Mouse (Mus musculus) left cerebral cortex, adult 2 months (tissue): ENCODE data around the gene Trappc3. TPM values are rescaled to one million over a fixed set of nuclear protein-coding genes. Genes with fewer than 3 reads are reported as not detected.

Experiments used
- DNase-seq, 2 experiments: peaks; one replicate each; pipeline ENCODE4 v3.0.0; 2021 to 2022; ENCODE audit warnings: low spot score in 2 of 2, mixed read lengths in 1 of 2; ENCODE audit errors: extremely low spot score in 1 of 2
- H3K27ac ChIP-seq: fragments of 200-600 bp; 2 replicates; pipeline ENCODE4 v1.8.1; 2022
- H3K4me3 ChIP-seq: fragments of 200-600 bp; 2 replicates; pipeline ENCODE4 v1.8.1; 2022
- CTCF ChIP-seq: fragments of 200-600 bp; IDR thresholded peaks from 2 replicates; pipeline ENCODE4 v1.8.1; 2022; ENCODE audit warnings: antibody characterized with exemption, mild to moderate bottlenecking, moderate library complexity
- intact Hi-C: fragments of 180-260 bp; cut with DNase I; formaldehyde crosslinking; loops from one replicate; pipeline ENCODE4 v1.15.1; 2025
- total RNA-seq, 2 experiments: library from RNA; stranded (reverse); gene quantifications; 2 replicates each; pipeline ENCODE4 v1.2.3; 2021

Trappc3 gene
- total RNA-seq, 2 experiments from 2014 or later = 77.0 to 87.5 TPM

DNA sequence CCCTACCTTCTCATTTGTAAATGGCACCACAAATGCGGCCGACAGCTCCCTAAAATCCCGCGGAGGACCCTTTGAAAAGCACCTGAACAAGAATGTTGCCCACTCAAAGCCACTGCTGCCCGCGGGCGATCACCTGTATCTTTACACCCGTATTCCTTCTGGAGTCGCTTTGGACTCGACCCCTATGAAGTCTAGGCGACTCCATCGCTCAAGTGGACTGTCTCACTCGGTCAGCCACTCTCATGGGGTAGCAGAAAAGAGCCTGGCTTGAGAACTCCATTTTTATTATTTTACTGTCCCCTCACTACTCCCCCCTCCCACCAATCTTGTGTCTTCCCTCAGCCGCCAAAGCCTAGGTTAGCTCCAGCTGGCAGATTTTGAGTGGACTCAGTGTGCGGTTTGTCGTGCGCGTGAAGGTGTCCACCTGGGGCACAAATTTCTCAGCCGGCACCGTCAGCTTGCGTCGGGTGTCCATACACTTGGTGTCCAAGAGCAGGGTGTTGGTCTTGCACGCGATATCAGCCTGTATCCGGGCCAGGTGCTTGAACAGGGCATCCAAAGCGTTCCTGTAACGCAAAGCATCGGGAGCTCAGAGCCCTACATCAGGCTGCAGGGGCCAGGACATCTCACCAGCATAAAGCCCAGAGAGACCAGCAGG lies 59.9 kb downstream of the Trappc3 start:
- peak overlapping the region; percentile 95 for H3K4me3 ChIP-seq
- no peak; the same call in 1 of the 2 replicates for TF ChIP-seq CTCF
- DNase-seq = no peak
- intact Hi-C loops = no loop called here
- no peak overlapping the region for H3K27ac ChIP-seq

DNA sequence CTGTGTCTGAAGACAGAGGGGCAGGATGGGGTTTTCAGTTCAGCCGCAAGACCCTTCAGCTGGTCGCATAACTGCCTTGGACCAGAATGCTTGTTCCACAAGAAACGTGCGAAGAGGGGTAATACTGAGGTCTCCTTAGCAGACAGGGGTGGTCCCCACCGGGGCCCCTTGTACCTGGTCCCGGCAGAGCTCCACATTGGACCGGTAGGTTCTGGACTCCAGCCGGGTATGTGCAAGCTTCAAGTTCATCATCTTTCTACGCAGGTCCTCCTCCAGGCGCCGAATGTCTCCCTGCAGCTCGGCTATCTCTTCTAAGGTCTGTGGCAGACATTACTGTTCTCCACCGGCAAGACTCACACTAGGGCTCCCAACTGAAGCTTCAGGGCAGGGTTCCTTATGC lies 60.5 kb downstream of the Trappc3 start:
- no peak overlapping the region for H3K27ac ChIP-seq
- TF ChIP-seq CTCF = no peak
- intact Hi-C loops = no loop called here
- no peak for DNase-seq
- H3K4me3 ChIP-seq = no peak overlapping the region

DNA sequence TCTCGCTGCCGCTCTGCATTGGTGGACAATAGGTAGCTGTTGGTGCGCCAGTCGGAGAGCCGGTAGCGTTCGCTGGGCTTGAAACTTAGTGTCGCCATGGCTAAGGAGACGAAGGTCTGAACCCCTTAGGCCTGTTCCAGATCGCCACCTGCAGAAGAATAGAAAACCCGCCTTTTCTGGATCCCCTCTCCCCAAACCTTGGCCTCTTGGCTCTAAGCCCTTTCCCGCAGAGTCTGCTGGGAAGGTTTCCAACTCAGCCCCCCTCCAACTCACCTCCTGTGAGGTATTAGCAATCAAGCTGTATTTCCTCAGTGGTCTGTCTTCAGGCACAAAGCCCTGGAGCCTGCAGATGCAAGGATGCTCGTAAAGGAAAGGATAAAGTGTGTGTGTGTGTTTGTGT lies 62.7 kb downstream of the Trappc3 start:
- intact Hi-C loops = no loop called here
- no peak for TF ChIP-seq CTCF
- no peak overlapping the region for H3K27ac ChIP-seq
- H3K4me3 ChIP-seq = no peak overlapping the region
- no peak for DNase-seq

- DNase-seq = no peak
- H3K4me3 ChIP-seq = no peak within 1 kb of the TSS
- H3K27ac ChIP-seq = no peak within 1 kb of the TSS
- intact Hi-C loops = no loop called here
- TF ChIP-seq CTCF = no peak
Observed at GRCm38 (mm10) chr4:126325281-126325861, 63.2 kb downstream of the Trappc3 start, which contains the start of gene Tekt2. Gene Tekt2, minus strand, starts transcription at chr4:126325688.

Other genes starting within 250 kb of the Trappc3 start
- 1 to 10 TPM; 5.1 to 8.1 TPM for gene Csf3r, start 237.8 kb upstream of the Trappc3 start, total RNA-seq
- gene Mrps15, start 215.4 kb upstream of the Trappc3 start, total RNA-seq = 10 to 100 TPM; 44.6 to 49.0 TPM
- 10 to 100 TPM; 49.2 to 57.1 TPM for gene Oscp1, start 203.8 kb upstream of the Trappc3 start, total RNA-seq
- 10 to 100 TPM; 11.3 to 14.4 TPM for gene Lsm10, start 165.7 kb upstream of the Trappc3 start, total RNA-seq
- gene Stk40, start 158.4 kb upstream of the Trappc3 start, total RNA-seq = 10 to 100 TPM; 39.8 to 56.4 TPM
- gene Eva1b, start 114.6 kb upstream of the Trappc3 start, total RNA-seq = 1 to 10 TPM; 3.1 to 3.8 TPM
- 1 to 10 TPM in 1 of 2 experiments, under 1 TPM in 1; 0.86 to 1.1 TPM for gene Sh3d21, start 98.8 kb upstream of the Trappc3 start, total RNA-seq
- gene Thrap3, start 59.6 kb upstream of the Trappc3 start, total RNA-seq = 100 to 1,000 TPM; 149 to 158 TPM
- 100 to 1,000 TPM; 281 TPM for gene Map7d1, start 6.0 kb upstream of the Trappc3 start, total RNA-seq
- gene Col8a2, start 24.5 kb downstream of the Trappc3 start, total RNA-seq = 1 to 10 TPM; 1.9 to 3.0 TPM
- 10 to 100 TPM; 29.5 to 29.9 TPM for gene Adprhl2, start 59.4 kb downstream of the Trappc3 start, total RNA-seq
- gene Tekt2, start 63.4 kb downstream of the Trappc3 start, total RNA-seq = 1 to 10 TPM; 1.5 to 1.6 TPM
- 10 to 100 TPM; 33.6 to 45.8 TPM for gene Ago3, start 167.2 kb downstream of the Trappc3 start, total RNA-seq
- 10 to 100 TPM; 47.2 to 52.2 TPM for gene Ago1, start 206.3 kb downstream of the Trappc3 start, total RNA-seq